Mouse (Mus musculus) midbrain, postnatal 0 days (tissue): ENCODE results near the gene Meis1. TPM values are rescaled to one million over a fixed set of nuclear protein-coding genes. Genes with fewer than 3 reads are reported as not detected.

Experiments
- ATAC-seq: fragments of 200-750 bp; cut with Nextera tagmentation; 2 replicates; pipeline ENCODE4 v1.8.0; 2017; ENCODE audit warnings: moderate number of reproducible peaks, mild to moderate bottlenecking, moderate TSS enrichment, moderate library complexity; ENCODE audit not compliant: low FRiP score
- DNase-seq: peaks from one replicate; pipeline ENCODE4 v3.0.0-alpha.2; 2015; ENCODE audit warnings: low spot score
- H3K27ac ChIP-seq: fragments of 300-500 bp; sonication (generic); 2 replicates; pipeline ENCODE4 v1.5.1; 2014; ENCODE audit warnings: low read depth, mild to moderate bottlenecking, low read length, mixed read lengths
- H3K27me3 ChIP-seq: fragments of 300-500 bp; sonication (generic); 2 replicates; pipeline ENCODE4 v1.6.1; 2014; ENCODE audit warnings: low read length, control low read depth, mixed read lengths; ENCODE audit not compliant: insufficient read depth
- H3K36me3 ChIP-seq: fragments of 300-500 bp; sonication (generic); 2 replicates; pipeline ENCODE4 v1.6.1; 2014; ENCODE audit warnings: low read length, control low read depth, mixed read lengths; ENCODE audit not compliant: insufficient read depth
- H3K4me1 ChIP-seq: fragments of 300-500 bp; sonication (generic); 2 replicates; pipeline ENCODE4 v1.6.1; 2014; ENCODE audit warnings: mild to moderate bottlenecking, control low read depth, antibody characterized with exemption, low read length, mixed read lengths; ENCODE audit not compliant: insufficient read depth
- H3K4me2 ChIP-seq: fragments of 300-500 bp; sonication (generic); 2 replicates; pipeline ENCODE4 v1.6.1; 2014; ENCODE audit warnings: low read depth, mild to moderate bottlenecking, low read length, mixed read lengths; ENCODE audit not compliant: poor library complexity, severe bottlenecking
- H3K4me3 ChIP-seq: fragments of 300-500 bp; sonication (generic); 2 replicates; pipeline ENCODE4 v1.5.1; 2014; ENCODE audit warnings: low read depth, mild to moderate bottlenecking, low read length, moderate library complexity
- H3K9ac ChIP-seq: fragments of 300-500 bp; sonication (generic); replicated peaks from 2 replicates; pipeline ENCODE4 v1.6.1; 2014; ENCODE audit warnings: mild to moderate bottlenecking, low read length, moderate library complexity, mixed read lengths; ENCODE audit not compliant: poor library complexity, severe bottlenecking
- H3K9me3 ChIP-seq: fragments of 300-500 bp; sonication (generic); 2 replicates; pipeline ENCODE4 v1.6.1; 2016; ENCODE audit warnings: low read length, control low read depth
- CTCF ChIP-seq: IDR thresholded peaks from 2 replicates; pipeline ENCODE4 v1.5.1; 2016; ENCODE audit warnings: antibody characterized with exemption, mild to moderate bottlenecking
- WGBS: fragments of 180-500 bp; shearing (Covaris S2); extraction: QIAGEN DNeasy Blood & Tissue Kit; methylation state at CpG from one replicate; pipeline ENCODE4 v1.1.7; 2014; 5-methylcytosine and 5-hydroxymethylcytosine counted together
- polyA plus RNA-seq: library from polyadenylated mRNA; unstranded; fragments of >200 nt; fragmentation: Nextera tagmentation; extraction: Ambion mirVana; gene quantifications from 2 replicates; pipeline ENCODE4 v1.2.1, GENCODE M21; 2015
- total RNA-seq: library from RNA; depleted of rRNA; stranded (reverse); fragments of >200 nt; gene quantifications from 2 replicates; pipeline ENCODE4 v1.2.3, GENCODE M21; 2014

Meis1 gene
- total and polyA plus RNA-seq, 2 experiments from 2014 or later = 16.1 to 40.1 TPM

DNA sequence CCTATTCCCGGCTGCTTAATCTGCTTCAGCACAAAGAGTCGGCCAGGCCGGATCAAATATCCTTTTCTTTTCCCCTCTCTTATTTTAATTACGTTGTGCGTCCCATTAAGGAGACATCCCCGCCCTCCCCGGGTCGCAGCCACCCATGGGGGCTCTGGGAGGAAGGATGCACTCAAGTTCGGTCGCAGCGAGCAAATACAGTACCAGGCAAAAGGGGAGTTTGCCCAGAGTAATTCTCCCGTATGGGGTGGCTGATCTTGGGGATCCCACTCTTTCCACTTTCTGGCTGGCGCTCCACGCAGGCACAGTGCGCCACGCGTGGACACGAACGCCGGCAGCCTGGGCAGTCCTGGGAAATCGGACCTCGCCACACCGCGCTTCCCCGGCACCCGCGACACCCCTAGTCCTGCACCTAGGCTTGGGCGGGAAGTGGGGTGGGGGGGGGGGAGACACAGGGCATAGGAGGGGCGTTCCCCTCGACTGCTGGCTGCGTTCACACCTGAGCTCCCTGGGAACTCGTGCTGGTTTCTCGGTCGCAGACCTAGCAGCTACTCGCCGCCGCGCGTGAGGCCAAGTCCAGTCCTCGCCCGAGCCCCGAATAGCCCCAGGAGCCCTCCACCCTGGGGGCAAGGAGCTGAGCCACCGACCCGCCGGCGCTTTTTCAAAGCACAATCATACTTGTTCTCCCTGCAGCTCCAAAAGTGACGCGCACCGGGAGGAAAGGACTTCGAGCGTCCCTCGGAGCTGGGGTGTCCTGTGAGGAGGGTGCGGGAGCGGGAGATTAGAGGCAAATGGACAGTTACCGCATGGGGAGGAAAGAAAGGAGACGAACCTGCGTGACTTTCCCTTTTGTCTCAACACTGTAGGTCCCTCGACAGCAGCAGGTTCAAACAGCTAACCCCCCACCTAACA lies 147.4 kb downstream of the Meis1 start:
- peak; percentile 51 for DNase-seq
- Histone ChIP-seq H3K9me3 (no peaks in the 10 kb centered on the region), H3K9ac (peak overlapping the region; percentile 51), H3K4me1 (no peaks in the 10 kb centered on the region), H3K4me2 (peak overlapping the region; percentile 54), H3K36me3 (no peaks in the 10 kb centered on the region), H3K27me3 (peaks cover 10% of the 10 kb centered on the region), H3K4me3 (peak overlapping the region; percentile 25), H3K27ac (peak overlapping the region; percentile 9; the same call in 1 of the 2 replicates)
- WGBS = under 1% methylated on average over 57 of the region's 58 CpGs
- ATAC-seq = peak; percentile 52
- no peak for TF ChIP-seq CTCF

- H3K9ac ChIP-seq = no peak overlapping the region
- H3K27me3 ChIP-seq = 0 out of 2 replicates have a peak, but pooled peaks cover 5% of the 10 kb centered on the region
- H3K27ac ChIP-seq = no peak overlapping the region
- ATAC-seq (no peak), DNase-seq (no peak)
- no peaks in the 10 kb centered on the region for H3K4me1 ChIP-seq
- WGBS = 10% methylated on average over 25 of the region's 25 CpGs
- no peak overlapping the region for H3K4me2 ChIP-seq
- no peaks in the 10 kb centered on the region for H3K36me3 ChIP-seq
- TF ChIP-seq CTCF = no peak
- no peak overlapping the region for H3K4me3 ChIP-seq
- no peaks in the 10 kb centered on the region for H3K9me3 ChIP-seq
These were observed 148.5 kb downstream of the Meis1 start for GRCm38 (mm10) chr11:18870121-18870931.

- ATAC-seq (no peak), DNase-seq (no peak)
- Histone ChIP-seq H3K4me3 (no peak overlapping the region), H3K9ac (no peak overlapping the region), H3K9me3 (no peaks in the 10 kb centered on the region), H3K27me3 (no peaks in the 10 kb centered on the region), H3K36me3 (no peaks in the 10 kb centered on the region), H3K4me2 (no peak overlapping the region), H3K27ac (no peak overlapping the region), H3K4me1 (no peaks in the 10 kb centered on the region)
- WGBS = 21% methylated on average over 5 of the region's 6 CpGs
- TF ChIP-seq CTCF = no peak
These were observed 149.3 kb downstream of the Meis1 start for GRCm38 (mm10) chr11:18869429-18869969.

- H3K27me3 ChIP-seq = no peaks in the 10 kb centered on the region
- H3K4me2 ChIP-seq = no peak overlapping the region
- no peaks in the 10 kb centered on the region for H3K9me3 ChIP-seq
- no peaks in the 10 kb centered on the region for H3K36me3 ChIP-seq
- no peak overlapping the region for H3K27ac ChIP-seq
- no peak overlapping the region for H3K4me3 ChIP-seq
- peak; percentile 43 for DNase-seq
- H3K4me1 ChIP-seq = no peaks in the 10 kb centered on the region
- no peak for ATAC-seq
- WGBS = 77% methylated on average over 2 of the region's 2 CpGs
- TF ChIP-seq CTCF = no peak
- H3K9ac ChIP-seq = no peak overlapping the region
These were observed 151.1 kb downstream of the Meis1 start for GRCm38 (mm10) chr11:18867665-18868064.

GRCm38 (mm10) chr11:18866198-18866836 lies 152.5 kb downstream of the Meis1 start:
- TF ChIP-seq CTCF = no peak
- no peak overlapping the region for H3K27ac ChIP-seq
- no peak overlapping the region for H3K4me3 ChIP-seq
- H3K36me3 ChIP-seq = no peaks in the 10 kb centered on the region
- no peaks in the 10 kb centered on the region for H3K9me3 ChIP-seq
- no peak for ATAC-seq
- H3K4me1 ChIP-seq = no peaks in the 10 kb centered on the region
- no peak overlapping the region for H3K4me2 ChIP-seq
- WGBS = 65% methylated on average over 6 of the region's 6 CpGs
- no peak overlapping the region for H3K9ac ChIP-seq
- DNase-seq = no peak
- no peaks in the 10 kb centered on the region for H3K27me3 ChIP-seq
